Mouse (Mus musculus): ENCODE data around the gene Trmt10a. TPM values are rescaled to one million over a fixed set of nuclear protein-coding genes. Genes with fewer than 3 reads are reported as not detected.

The Trmt10a gene
- polyA plus RNA-seq (2016; fragmentation: Nextera tagmentation; extraction: Ambion mirVana), result 11.8 and 11.9 TPM in 2 replicates

GRCm38 (mm10) chr3:138143315-138144059, at the start of gene Trmt10a:
TSS of gene Trmt10a (plus strand) at chr3:138143448.
- WGBS, result under 1% methylated on average over 70 of the region's 70 CpGs
- ATAC-seq (ENCODE audit: low FRiP score), result peak; percentile 99
- peak within 1 kb of the TSS; percentile 62 for H3K4me2 ChIP-seq (replicated peaks)

GRCm38 (mm10) chr3:138095301-138095700, 47.9 kb upstream of the Trmt10a start:
- H3K36me3 ChIP-seq, result no peaks in the 10 kb centered on the region
- no peak overlapping the region for H3K27ac ChIP-seq
- no peaks in the 10 kb centered on the region for H3K9me3 ChIP-seq (replicated peaks)
- H3K4me1 ChIP-seq, result no peaks in the 10 kb centered on the region
- no peak overlapping the region for H3K9ac ChIP-seq
- no peak for ATAC-seq (ENCODE audit: low FRiP score)
- no peak overlapping the region for H3K4me3 ChIP-seq
- 83% methylated on average over 3 of the region's 3 CpGs for WGBS
- H3K4me2 ChIP-seq (replicated peaks), result no peak overlapping the region
- no peaks in the 10 kb centered on the region for H3K27me3 ChIP-seq

More at GRCm38 (mm10) chr3:138143315-138144059, at the start of gene Trmt10a:
- H3K36me3 ChIP-seq, result no peaks in the 10 kb centered on the region
- H3K27me3 ChIP-seq, result no peaks in the 10 kb centered on the region
- H3K9me3 ChIP-seq (replicated peaks), result no peaks in the 10 kb centered on the region
- H3K27ac ChIP-seq, result peak within 1 kb of the TSS; percentile 97
- H3K9ac ChIP-seq, result peak within 1 kb of the TSS; percentile 68
- H3K4me1 ChIP-seq, result peaks cover 4% of the 10 kb centered on the region; the same call in 1 of the 2 replicates
- H3K4me3 ChIP-seq, result peak within 1 kb of the TSS; percentile 63

GRCm38 (mm10) chr3:138095718-138096117, 47.5 kb upstream of the Trmt10a start:
- no peaks in the 10 kb centered on the region for H3K9me3 ChIP-seq (replicated peaks)
- H3K27ac ChIP-seq, result no peak overlapping the region
- no peak overlapping the region for H3K4me2 ChIP-seq (replicated peaks)
- no peak overlapping the region for H3K9ac ChIP-seq
- H3K4me1 ChIP-seq, result no peaks in the 10 kb centered on the region
- H3K36me3 ChIP-seq, result no peaks in the 10 kb centered on the region
- no peak overlapping the region for H3K4me3 ChIP-seq
- ATAC-seq (ENCODE audit: low FRiP score), result peak; percentile 72; the same call in 1 of the 2 replicates
- H3K27me3 ChIP-seq, result no peaks in the 10 kb centered on the region
- WGBS, result 69% methylated on average over 10 of the region's 10 CpGs

DNA sequence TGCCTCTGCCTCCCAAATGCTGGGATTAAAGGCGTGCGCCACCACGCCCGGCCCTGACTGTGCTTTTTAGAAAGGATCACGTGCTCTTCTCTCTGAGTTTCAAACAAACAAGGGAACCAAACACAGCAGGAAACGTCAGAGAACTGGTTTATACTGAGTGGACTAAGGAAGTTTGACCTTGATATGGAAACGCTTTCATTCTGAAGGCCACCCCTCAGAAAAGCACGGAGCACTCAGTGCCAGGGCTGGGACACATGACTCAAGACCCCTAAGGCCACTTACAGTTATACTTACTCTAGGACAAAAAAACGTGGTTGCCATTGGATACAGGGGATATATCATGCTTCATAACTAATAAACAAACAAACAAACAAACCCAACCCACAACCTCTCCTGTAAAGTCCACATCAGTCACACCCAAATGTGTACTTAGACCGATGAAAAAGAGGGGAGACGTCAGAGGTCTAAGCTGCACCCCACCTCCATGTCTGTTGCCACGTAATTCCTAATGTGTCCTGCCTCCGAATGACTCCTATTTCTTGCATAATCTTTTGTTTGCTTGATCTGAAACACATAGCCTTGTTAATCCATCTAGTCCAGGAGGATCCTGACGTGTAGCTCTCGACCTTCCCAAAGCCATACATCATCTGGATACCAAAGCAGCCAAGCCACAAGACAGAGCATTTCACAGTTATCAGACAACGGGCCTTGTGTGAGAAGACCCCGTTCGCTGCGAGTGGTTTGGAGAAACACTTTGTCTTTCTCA, 46.8 kb upstream of the Trmt10a start:
- Histone ChIP-seq H3K4me3 (no peak overlapping the region), H3K27ac (no peak overlapping the region), H3K4me2 (replicated peaks) (no peak overlapping the region), H3K36me3 (no peaks in the 10 kb centered on the region), H3K9me3 (replicated peaks) (no peaks in the 10 kb centered on the region), H3K4me1 (no peaks in the 10 kb centered on the region), H3K27me3 (no peaks in the 10 kb centered on the region), H3K9ac (no peak overlapping the region)
- no peak for ATAC-seq (ENCODE audit: low FRiP score)
- 82% methylated on average over 19 of the region's 19 CpGs for WGBS

DNA sequence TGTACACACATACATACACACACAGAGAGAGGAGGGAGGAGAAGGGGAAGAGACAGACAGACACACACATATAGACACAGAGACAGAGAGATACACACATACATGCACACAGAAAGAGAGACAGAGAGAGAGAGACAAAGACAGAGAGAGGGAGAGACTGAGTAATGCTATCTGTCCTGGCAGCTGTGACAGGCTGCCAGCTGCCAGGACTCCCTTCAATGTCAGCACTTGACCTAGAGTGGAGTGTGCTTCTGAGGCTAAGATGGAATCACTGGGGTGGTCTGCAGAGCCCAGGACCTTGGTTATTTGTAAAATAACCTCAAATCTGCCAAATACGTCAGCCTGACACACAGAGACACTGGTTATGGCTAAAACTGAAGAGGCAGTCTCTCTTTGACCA, 45.5 kb upstream of the Trmt10a start:
- Histone ChIP-seq H3K9ac (no peak overlapping the region), H3K4me1 (no peaks in the 10 kb centered on the region), H3K36me3 (no peaks in the 10 kb centered on the region), H3K4me3 (no peak overlapping the region), H3K27ac (no peak overlapping the region), H3K27me3 (no peaks in the 10 kb centered on the region), H3K4me2 (replicated peaks) (no peak overlapping the region), H3K9me3 (replicated peaks) (no peaks in the 10 kb centered on the region)
- ATAC-seq (ENCODE audit: low FRiP score), result no peak
- WGBS, result 74% methylated on average over 1 of the region's 1 CpGs

- H3K4me1 ChIP-seq, result no peaks in the 10 kb centered on the region
- no peaks in the 10 kb centered on the region for H3K9me3 ChIP-seq (replicated peaks)
- H3K27me3 ChIP-seq, result no peaks in the 10 kb centered on the region
- H3K4me3 ChIP-seq, result no peak overlapping the region
- no peak overlapping the region for H3K27ac ChIP-seq
- ATAC-seq (ENCODE audit: low FRiP score), result no peak
- WGBS, result 95% methylated on average over 4 of the region's 4 CpGs
- H3K36me3 ChIP-seq, result no peaks in the 10 kb centered on the region
- no peak overlapping the region for H3K4me2 ChIP-seq (replicated peaks)
- H3K9ac ChIP-seq, result no peak overlapping the region
These were observed 41.3 kb upstream of the Trmt10a start for GRCm38 (mm10) chr3:138101936-138102335.

GRCm38 (mm10) chr3:138103690-138104089, 39.6 kb upstream of the Trmt10a start:
- ATAC-seq (ENCODE audit: low FRiP score), result no peak
- WGBS, result 93% methylated on average over 4 of the region's 4 CpGs
- H3K4me1 ChIP-seq, result no peaks in the 10 kb centered on the region
- no peaks in the 10 kb centered on the region for H3K27me3 ChIP-seq
- no peak overlapping the region for H3K4me3 ChIP-seq
- no peak overlapping the region for H3K4me2 ChIP-seq (replicated peaks)
- H3K9ac ChIP-seq, result no peak overlapping the region
- H3K36me3 ChIP-seq, result no peaks in the 10 kb centered on the region
- H3K9me3 ChIP-seq (replicated peaks), result no peaks in the 10 kb centered on the region
- H3K27ac ChIP-seq, result no peak overlapping the region

DNA sequence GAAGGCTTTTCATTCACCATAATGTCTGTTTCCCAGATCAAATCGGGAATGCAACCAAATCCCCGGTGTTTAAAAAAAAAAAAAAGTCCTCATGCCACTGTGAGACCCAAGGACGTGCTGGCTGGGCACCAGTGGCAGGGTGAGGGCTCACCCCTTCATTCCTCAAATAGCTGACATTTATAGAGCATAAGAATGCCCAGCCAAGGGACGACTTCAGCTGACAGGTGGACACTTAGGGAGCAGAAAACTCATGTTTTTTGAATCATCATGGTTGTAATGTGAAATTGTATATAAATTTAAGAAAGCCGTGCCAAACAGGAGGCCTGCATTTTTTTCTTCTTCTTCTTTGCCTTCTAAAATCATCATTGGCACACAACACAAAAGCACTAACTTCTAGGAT, 38.2 kb upstream of the Trmt10a start:
- no peak overlapping the region for H3K4me3 ChIP-seq
- no peak overlapping the region for H3K9ac ChIP-seq
- no peak overlapping the region for H3K27ac ChIP-seq
- H3K4me1 ChIP-seq, result no peaks in the 10 kb centered on the region
- 72% methylated on average over 5 of the region's 5 CpGs for WGBS
- H3K36me3 ChIP-seq, result no peaks in the 10 kb centered on the region
- H3K27me3 ChIP-seq, result no peaks in the 10 kb centered on the region
- H3K9me3 ChIP-seq (replicated peaks), result no peaks in the 10 kb centered on the region
- no peak overlapping the region for H3K4me2 ChIP-seq (replicated peaks)
- no peak for ATAC-seq (ENCODE audit: low FRiP score)

GRCm38 (mm10) chr3:138106887-138107286, 36.4 kb upstream of the Trmt10a start:
- no peak overlapping the region for H3K9ac ChIP-seq
- no peak overlapping the region for H3K4me3 ChIP-seq
- ATAC-seq (ENCODE audit: low FRiP score), result no peak
- no peaks in the 10 kb centered on the region for H3K4me1 ChIP-seq
- H3K4me2 ChIP-seq (replicated peaks), result no peak overlapping the region
- H3K36me3 ChIP-seq, result no peaks in the 10 kb centered on the region
- H3K27me3 ChIP-seq, result no peaks in the 10 kb centered on the region
- no peak overlapping the region for H3K27ac ChIP-seq
- H3K9me3 ChIP-seq (replicated peaks), result no peaks in the 10 kb centered on the region
- 93% methylated on average over 10 of the region's 10 CpGs for WGBS

DNA sequence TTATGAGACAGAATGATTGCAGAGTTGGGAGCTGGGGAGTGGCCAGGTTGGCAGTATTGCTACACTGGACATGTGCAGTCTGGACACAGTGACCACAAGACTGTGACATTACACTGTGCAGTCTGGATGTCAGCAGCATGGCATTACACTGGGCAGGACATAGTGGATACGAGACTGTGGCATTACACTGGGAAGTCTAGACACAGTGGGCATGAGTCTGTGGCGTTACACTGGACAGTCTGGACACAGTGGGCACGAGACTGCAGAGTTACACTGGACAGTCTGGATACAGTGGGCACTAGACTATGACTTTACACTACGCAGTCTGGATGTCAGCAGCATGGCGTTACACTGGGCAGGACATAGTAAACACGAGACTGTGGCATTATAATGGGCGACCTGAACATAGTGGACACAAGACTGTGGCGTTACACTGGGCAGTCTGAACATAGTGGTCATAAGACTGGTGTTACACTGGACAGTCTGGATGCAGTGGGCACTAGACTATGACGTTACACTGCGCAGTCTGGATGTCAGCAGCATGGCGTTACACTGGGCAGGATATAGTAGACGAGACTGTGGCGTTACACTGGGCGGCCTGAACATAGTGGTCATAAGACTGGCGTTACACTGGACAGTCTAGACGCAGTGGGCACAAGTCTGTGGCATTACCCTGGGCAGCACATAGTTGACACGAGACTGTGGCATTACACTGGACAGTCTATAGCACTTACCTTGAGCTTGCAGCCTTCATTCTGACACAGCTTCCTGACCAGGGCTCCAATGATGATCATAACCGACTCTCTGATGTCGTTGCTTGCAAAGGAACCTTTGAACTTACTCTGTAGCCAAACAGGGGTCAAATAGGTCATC, 32.1 kb upstream of the Trmt10a start:
- no peak overlapping the region for H3K4me2 ChIP-seq (replicated peaks)
- no peaks in the 10 kb centered on the region for H3K4me1 ChIP-seq
- no peaks in the 10 kb centered on the region for H3K36me3 ChIP-seq
- H3K27ac ChIP-seq, result no peak overlapping the region
- H3K9me3 ChIP-seq (replicated peaks), result no peaks in the 10 kb centered on the region
- H3K4me3 ChIP-seq, result no peak overlapping the region
- WGBS, result 90% methylated on average over 19 of the region's 19 CpGs
- H3K27me3 ChIP-seq, result no peaks in the 10 kb centered on the region
- no peak overlapping the region for H3K9ac ChIP-seq
- ATAC-seq (ENCODE audit: low FRiP score), result no peak

- H3K9me3 ChIP-seq (replicated peaks), result no peaks in the 10 kb centered on the region
- WGBS, result 79% methylated on average over 17 of the region's 17 CpGs
- H3K27me3 ChIP-seq, result no peaks in the 10 kb centered on the region
- no peak overlapping the region for H3K4me2 ChIP-seq (replicated peaks)
- no peak overlapping the region for H3K9ac ChIP-seq
- no peaks in the 10 kb centered on the region for H3K4me1 ChIP-seq
- no peak overlapping the region for H3K27ac ChIP-seq
- no peaks in the 10 kb centered on the region for H3K36me3 ChIP-seq
- no peak overlapping the region for H3K4me3 ChIP-seq
- ATAC-seq (ENCODE audit: low FRiP score), result no peak
These were observed 29.1 kb upstream of the Trmt10a start for GRCm38 (mm10) chr3:138114106-138114505.

GRCm38 (mm10) chr3:138116871-138117270, 26.4 kb upstream of the Trmt10a start:
- Histone ChIP-seq H3K4me2 (replicated peaks) (no peak overlapping the region), H3K4me3 (no peak overlapping the region), H3K27me3 (no peaks in the 10 kb centered on the region), H3K9ac (no peak overlapping the region), H3K27ac (no peak overlapping the region), H3K9me3 (replicated peaks) (no peaks in the 10 kb centered on the region), H3K4me1 (no peaks in the 10 kb centered on the region), H3K36me3 (no peaks in the 10 kb centered on the region)
- ATAC-seq (ENCODE audit: low FRiP score), result no peak
- WGBS, result 88% methylated on average over 4 of the region's 4 CpGs

Data from hindbrain, embryonic 12.5 days (tissue).